ENCODE assay signal across 8 mouse cellular contexts in the genomic region with DNA sequence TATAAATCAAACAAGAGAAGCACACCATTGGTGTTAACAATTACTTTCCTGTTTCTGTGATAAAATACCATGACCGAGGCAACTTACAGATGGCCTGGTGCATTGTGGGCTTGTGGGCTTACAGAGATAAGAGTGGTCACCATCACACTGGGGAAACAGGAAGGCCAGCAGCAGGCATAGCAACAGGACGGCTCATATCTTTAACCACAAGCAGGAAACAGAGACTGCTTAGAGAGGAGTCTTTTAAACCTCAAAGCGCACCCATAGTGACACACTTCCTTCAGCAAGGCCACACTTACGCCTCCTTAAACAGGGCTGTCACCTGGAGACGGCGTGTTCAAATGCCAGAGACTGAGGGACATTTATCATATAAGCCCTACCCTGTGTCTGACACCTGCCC.
A peak's percentile ranks its signal among the peaks of the same experiment; 100 is the strongest.
DNase-seq lines count a peak whose midpoint lies in the region; ATAC-seq and TF ChIP-seq lines count a peak whose summit lies in the region.

No protein-coding gene starts in this region.

- DNase-seq in heart, embryonic 10.5 days (ENCODE audit: low spot score), result peak; percentile 92
- no peak for DNase-seq in heart, adult 2 months
- peak; percentile 40 for DNase-seq in thymus, postnatal 0 days (ENCODE audit: low spot score)
- no peak for DNase-seq in thymus, adult 18-20 months
- peak; percentile 52 for DNase-seq in stomach, postnatal 0 days (ENCODE audit: low spot score)
- DNase-seq in right cerebral cortex, adult 2 months (ENCODE audit: low spot score in 2 of 2), result no peak
- no peak for DNase-seq in gastrocnemius, postnatal 4 days (ENCODE audit: low spot score in 2 of 2)

- TF ChIP-seq EP300 in heart, adult 2 months (IDR thresholded peaks at IDR 0.05; ENCODE audit: insufficient read depth, low read depth, low read length), result no peak
- TF ChIP-seq EP300 in stomach, postnatal 0 days (optimal IDR thresholded peaks at IDR 0.05), result no peak

- WGBS in heart, embryonic 10.5 days, result 38% methylated on average over 6 of the region's 6 CpGs
- WGBS in heart, adult 2 months, result 29% methylated on average over 6 of the region's 6 CpGs
- 8% methylated on average over 6 of the region's 6 CpGs for WGBS in liver, embryonic 12.5 days (ENCODE audit: insufficient replicate concordance)
- 47% methylated on average over 6 of the region's 6 CpGs for WGBS in stomach, postnatal 0 days

- no peaks in the 10 kb centered on the region for H3K79me2 ChIP-seq in heart, adult 2 months (replicated peaks; ENCODE audit: control insufficient read depth, insufficient read depth, low read length)

- H3K9ac ChIP-seq in heart, adult 2 months (ENCODE audit: low read depth, low read length), result no peak overlapping the region
- 0 out of 2 replicates have a peak overlapping the region, but pooled peaks have one; percentile 32 for H3K9ac ChIP-seq in liver, embryonic 12.5 days
- H3K9ac ChIP-seq in stomach, postnatal 0 days (ENCODE audit: low read length), result no peak overlapping the region

- no peak for TF ChIP-seq POLR2A in heart, adult 2 months (IDR thresholded peaks at IDR 0.05; ENCODE audit: insufficient read depth, low read depth, low read length)

- H3K36me3 ChIP-seq in heart, embryonic 10.5 days, result peaks cover 47% of the 10 kb centered on the region
- no peaks in the 10 kb centered on the region for H3K36me3 ChIP-seq in heart, adult 2 months (ENCODE audit: control insufficient read depth, insufficient read depth, low read length)
- H3K36me3 ChIP-seq in liver, embryonic 12.5 days, result peaks cover 14% of the 10 kb centered on the region; the same call in 1 of the 2 replicates
- peaks cover 7% of the 10 kb centered on the region; the same call in 1 of the 2 replicates for H3K36me3 ChIP-seq in stomach, postnatal 0 days (ENCODE audit: control insufficient read depth, insufficient read depth, low read length)

- peak; percentile 81 for ATAC-seq in liver, embryonic 12.5 days
- ATAC-seq in stomach, postnatal 0 days (ENCODE audit: low FRiP score, low TSS enrichment), result peak; percentile 93

- peaks cover 44% of the 10 kb centered on the region for H3K4me1 ChIP-seq in heart, embryonic 10.5 days
- H3K4me1 ChIP-seq in heart, adult 2 months (ENCODE audit: control insufficient read depth, insufficient read depth, low read length), result peaks cover 17% of the 10 kb centered on the region
- peaks cover 47% of the 10 kb centered on the region for H3K4me1 ChIP-seq in liver, embryonic 12.5 days
- H3K4me1 ChIP-seq in stomach, postnatal 0 days (replicated peaks; ENCODE audit: control insufficient read depth, insufficient read depth), result no peaks in the 10 kb centered on the region

- no peaks in the 10 kb centered on the region for H3K27me3 ChIP-seq in heart, embryonic 10.5 days (ENCODE audit: insufficient read depth, poor library complexity, severe bottlenecking)
- no peaks in the 10 kb centered on the region for H3K27me3 ChIP-seq in heart, adult 2 months (ENCODE audit: control insufficient read depth, insufficient read depth, low read length)
- peaks cover 4% of the 10 kb centered on the region; the same call in 1 of the 2 replicates for H3K27me3 ChIP-seq in liver, embryonic 12.5 days (replicated peaks)
- no peaks in the 10 kb centered on the region for H3K27me3 ChIP-seq in stomach, postnatal 0 days (ENCODE audit: control insufficient read depth, insufficient read depth, low read length)

- H3K9me3 ChIP-seq in heart, embryonic 10.5 days, result no peaks in the 10 kb centered on the region
- H3K9me3 ChIP-seq in liver, embryonic 12.5 days (replicated peaks), result no peaks in the 10 kb centered on the region
- no peaks in the 10 kb centered on the region for H3K9me3 ChIP-seq in stomach, postnatal 0 days (ENCODE audit: control insufficient read depth, low read length)

- TF ChIP-seq CTCF in heart, adult 2 months (IDR thresholded peaks at IDR 0.05), result no peak
- no peak for TF ChIP-seq CTCF in stomach, postnatal 0 days (IDR thresholded peaks at IDR 0.05; ENCODE audit: low read depth)

- peak overlapping the region; percentile 59 for H3K27ac ChIP-seq in heart, embryonic 10.5 days
- H3K27ac ChIP-seq in heart, adult 2 months, result no peak overlapping the region
- peak overlapping the region; percentile 54 for H3K27ac ChIP-seq in liver, embryonic 12.5 days
- H3K27ac ChIP-seq in stomach, postnatal 0 days (replicated peaks), result no peak overlapping the region

- intact Hi-C loops in heart, adult 2 months (cut with DNase I), result loop anchor here (5.0 kb wide), 1 partner anchor 57 kb away; no protein-coding TSS in a partner anchor

- H3K4me2 ChIP-seq in liver, embryonic 12.5 days, result peak overlapping the region; percentile 45
- no peak overlapping the region for H3K4me2 ChIP-seq in stomach, postnatal 0 days (replicated peaks; ENCODE audit: low read depth)

- 0 out of 2 replicates have a peak overlapping the region, but pooled peaks have one; percentile 15 for H3K4me3 ChIP-seq in heart, embryonic 10.5 days
- no peak overlapping the region for H3K4me3 ChIP-seq in heart, adult 2 months
- no peak overlapping the region for H3K4me3 ChIP-seq in liver, embryonic 12.5 days
- no peak overlapping the region for H3K4me3 ChIP-seq in stomach, postnatal 0 days (ENCODE audit: low read depth, low read length)

Comparison
In these comparisons a context has a peak if more than half of its experiments do, and no peak if none do; other contexts are left out.
1. DNase-seq: peak in heart, embryonic 10.5 days (single experiment), thymus, postnatal 0 days (single experiment) and stomach, postnatal 0 days (single experiment); none in heart, adult 2 months (0 of 2), thymus, adult 18-20 months (0 of 2), right cerebral cortex, adult 2 months (0 of 2) and gastrocnemius, postnatal 4 days (0 of 2).
2. H3K27ac ChIP-seq: peak in heart, embryonic 10.5 days (single experiment) and liver, embryonic 12.5 days (single experiment); none in heart, adult 2 months (single experiment) and stomach, postnatal 0 days (single experiment).